Mouse (Mus musculus) ES-Bruce4 (cell line): Measurements from ENCODE around the gene Rbl1. TPM values are rescaled to one million over a fixed set of nuclear protein-coding genes. Genes with fewer than 3 reads are reported as not detected.

Source experiments
- H3K27ac ChIP-seq: 2 replicates; pipeline ENCODE4 v1.5.1; 2012; ENCODE audit warnings: low read length, inconsistent platforms; ENCODE audit not compliant: insufficient read depth
- H3K27me3 ChIP-seq: 2 replicates; pipeline ENCODE4 v1.6.1; 2012; ENCODE audit warnings: mild to moderate bottlenecking, low read length, inconsistent platforms; ENCODE audit not compliant: control insufficient read depth, poor library complexity, insufficient read depth, severe bottlenecking
- H3K36me3 ChIP-seq: 2 replicates; pipeline ENCODE4 v1.6.1; 2012; ENCODE audit warnings: inconsistent platforms, mild to moderate bottlenecking, low read length, moderate library complexity; ENCODE audit not compliant: control insufficient read depth, poor library complexity, insufficient read depth, severe bottlenecking
- H3K4me1 ChIP-seq: one replicate; pipeline ENCODE4 v1.8.1; 2011; ENCODE audit warnings: low read length; ENCODE audit not compliant: control insufficient read depth, insufficient read depth
- H3K4me3 ChIP-seq: 2 replicates; pipeline ENCODE4 v1.5.1; 2011; ENCODE audit warnings: low read depth, mild to moderate bottlenecking, low read length
- H3K9ac ChIP-seq: 2 replicates; pipeline ENCODE4 v1.6.1; 2012; ENCODE audit warnings: low read depth, mild to moderate bottlenecking, inconsistent platforms; ENCODE audit not compliant: poor library complexity, severe bottlenecking
- H3K9me3 ChIP-seq: replicated peaks from 2 replicates; pipeline ENCODE4 v1.6.1; 2012; ENCODE audit warnings: mild to moderate bottlenecking, low read length, inconsistent platforms; ENCODE audit not compliant: control insufficient read depth, poor library complexity, insufficient read depth, severe bottlenecking
- CTCF ChIP-seq: IDR thresholded peaks from one replicate; pipeline ENCODE4 v1.8.1; 2011; ENCODE audit warnings: low read depth, low read length
- EP300 ChIP-seq: IDR thresholded peaks from 2 replicates; pipeline ENCODE4 v1.6.1; 2011; ENCODE audit warnings: low read depth, low read length; ENCODE audit not compliant: insufficient read depth
- POLR2A ChIP-seq: IDR thresholded peaks from one replicate; pipeline ENCODE4 v1.8.1; 2011; ENCODE audit warnings: low read length; ENCODE audit not compliant: insufficient read depth
- polyA plus RNA-seq: library from polyadenylated mRNA; stranded (reverse); fragments of >200 nt; gene quantifications from 2 replicates; pipeline ENCODE4 v1.2.4, GENCODE M21; 2011; ENCODE audit warnings: low read depth; ENCODE audit not compliant: missing spikeins, insufficient read depth, insufficient read length

The Rbl1 gene
- polyA plus RNA-seq, 1 experiment, result 23.8 TPM

DNA sequence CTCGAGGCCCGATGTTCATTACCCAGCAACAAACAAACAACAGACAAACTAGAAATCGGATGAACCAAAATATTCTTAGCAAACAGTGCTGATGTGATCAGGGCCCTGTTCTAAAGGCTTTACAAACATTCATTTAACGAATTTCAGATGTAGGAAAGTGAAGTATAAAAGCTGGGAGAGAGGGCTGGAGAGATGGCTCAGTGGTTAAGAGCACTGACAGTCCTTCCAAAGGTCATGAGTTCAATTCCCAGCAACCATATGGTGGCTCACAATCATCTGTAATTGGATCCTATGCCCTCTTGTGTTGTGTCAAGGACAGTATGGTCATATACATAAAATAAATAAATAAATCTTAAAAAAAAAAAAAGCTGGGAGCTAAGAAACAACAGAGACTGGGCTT, 68.2 kb downstream of the Rbl1 start:
- no peak overlapping the region for H3K9ac ChIP-seq
- no peak overlapping the region for H3K27ac ChIP-seq
- no peak overlapping the region for H3K4me3 ChIP-seq
- TF ChIP-seq POLR2A (no peak), EP300 (no peak), CTCF (no peak)
- no peaks in the 10 kb centered on the region for H3K36me3 ChIP-seq
- H3K27me3 ChIP-seq, result no peaks in the 10 kb centered on the region
- no peaks in the 10 kb centered on the region for H3K9me3 ChIP-seq
- H3K4me1 ChIP-seq, result no peaks in the 10 kb centered on the region

DNA sequence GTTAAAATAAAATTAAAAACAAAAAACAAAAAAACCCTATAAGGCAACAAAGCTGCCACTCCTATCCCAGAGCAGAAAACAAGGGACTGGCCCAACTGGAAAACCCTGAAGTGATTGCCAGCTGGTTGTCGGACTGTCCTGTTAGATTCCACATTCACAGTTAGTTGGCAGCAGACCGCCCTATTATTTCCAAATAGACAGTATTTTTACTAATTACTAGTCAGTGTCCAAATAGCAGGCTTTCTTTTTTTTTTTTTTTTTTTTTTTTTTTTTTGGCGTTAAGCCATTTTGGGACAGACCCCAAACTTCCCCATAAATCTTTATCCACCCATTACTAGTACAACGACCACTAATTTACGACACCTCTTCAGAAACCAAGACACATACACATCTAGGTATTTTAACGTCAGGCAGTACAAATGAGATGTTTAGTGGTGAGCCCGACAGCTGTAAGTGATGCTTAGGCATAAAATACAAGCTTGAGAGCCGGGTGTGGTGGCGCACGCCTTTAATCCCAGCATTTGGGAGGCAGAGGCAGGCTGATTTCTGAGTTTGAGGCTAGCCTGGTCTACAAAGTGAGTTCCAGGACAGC, 68.7 kb downstream of the Rbl1 start:
- Histone ChIP-seq H3K27me3 (no peaks in the 10 kb centered on the region), H3K4me1 (no peaks in the 10 kb centered on the region), H3K9ac (peak overlapping the region; percentile 48), H3K4me3 (no peak overlapping the region), H3K36me3 (no peaks in the 10 kb centered on the region), H3K9me3 (no peaks in the 10 kb centered on the region), H3K27ac (no peak overlapping the region)
- TF ChIP-seq POLR2A (no peak), EP300 (no peak), CTCF (no peak)

DNA sequence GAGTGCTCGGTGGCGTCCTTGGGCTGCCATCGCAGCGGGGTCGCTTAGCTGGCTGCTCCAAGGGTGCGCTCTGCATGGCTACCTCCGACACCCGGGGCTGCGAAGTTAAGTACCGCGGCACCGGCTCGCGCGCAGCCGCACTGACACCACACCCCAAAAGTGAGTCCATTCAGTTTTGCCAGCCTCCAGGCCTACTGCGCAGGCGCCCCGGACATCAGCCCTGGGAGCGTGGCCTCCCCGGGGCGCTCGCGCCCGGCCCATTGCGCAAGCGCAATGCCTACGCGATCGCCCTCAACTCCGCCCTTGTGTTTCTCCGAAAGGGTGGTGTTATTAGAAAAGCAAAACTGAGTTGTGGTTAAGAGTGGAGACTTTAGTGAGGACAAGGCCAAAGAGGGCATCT, 69.3 kb downstream of the Rbl1 start, which contains the start of gene Samhd1:
Samhd1 (minus strand) TSS at position 252 of the 400 bp plus-strand sequence.
- H3K4me3 ChIP-seq, result peak within 1 kb of the TSS; percentile 68

DNA sequence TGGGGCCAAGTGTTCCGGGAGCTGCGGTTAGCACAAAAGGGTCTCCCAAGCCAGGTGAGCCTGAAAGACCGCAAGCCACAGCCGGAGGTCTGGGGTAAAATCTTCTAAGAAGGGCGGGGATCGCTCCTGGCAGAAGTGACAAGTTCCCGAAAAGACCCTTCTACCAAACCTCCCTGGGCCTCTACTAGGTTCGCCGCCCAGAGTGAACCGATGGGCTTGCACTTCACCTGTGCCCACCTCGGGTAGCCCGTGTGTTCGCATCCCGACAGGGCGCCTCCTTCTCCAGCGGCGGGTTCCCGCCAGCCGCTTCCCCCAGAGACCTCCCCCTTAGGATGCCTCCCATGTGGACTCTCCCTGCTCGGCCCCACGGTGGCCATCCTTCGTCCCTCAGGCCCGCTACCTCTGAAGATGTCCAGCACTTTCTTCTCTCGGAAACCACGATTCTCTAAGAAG, 69.8 kb downstream of the Rbl1 start:
- H3K9me3 ChIP-seq, result no peaks in the 10 kb centered on the region
- no peaks in the 10 kb centered on the region for H3K4me1 ChIP-seq
- no peaks in the 10 kb centered on the region for H3K36me3 ChIP-seq
- peak overlapping the region; percentile 48 for H3K9ac ChIP-seq
- no peak overlapping the region for H3K27ac ChIP-seq
- TF ChIP-seq EP300 (no peak), CTCF (no peak), POLR2A (no peak)
- peak overlapping the region; percentile 68 for H3K4me3 ChIP-seq
- H3K27me3 ChIP-seq, result no peaks in the 10 kb centered on the region

More for the DNA sequence above, 69.3 kb downstream of the Rbl1 start, which contains the start of gene Samhd1:
- no peaks in the 10 kb centered on the region for H3K4me1 ChIP-seq
- TF ChIP-seq POLR2A (peak; percentile 61), CTCF (no peak), EP300 (0 out of 2 replicates have a peak, but pooled peaks have one; percentile 20)
- H3K27me3 ChIP-seq, result no peaks in the 10 kb centered on the region
- no peaks in the 10 kb centered on the region for H3K36me3 ChIP-seq
- peak within 1 kb of the TSS; percentile 52; the same call in 1 of the 2 replicates for H3K27ac ChIP-seq
- H3K9ac ChIP-seq, result peak within 1 kb of the TSS; percentile 48
- H3K9me3 ChIP-seq, result no peaks in the 10 kb centered on the region

DNA sequence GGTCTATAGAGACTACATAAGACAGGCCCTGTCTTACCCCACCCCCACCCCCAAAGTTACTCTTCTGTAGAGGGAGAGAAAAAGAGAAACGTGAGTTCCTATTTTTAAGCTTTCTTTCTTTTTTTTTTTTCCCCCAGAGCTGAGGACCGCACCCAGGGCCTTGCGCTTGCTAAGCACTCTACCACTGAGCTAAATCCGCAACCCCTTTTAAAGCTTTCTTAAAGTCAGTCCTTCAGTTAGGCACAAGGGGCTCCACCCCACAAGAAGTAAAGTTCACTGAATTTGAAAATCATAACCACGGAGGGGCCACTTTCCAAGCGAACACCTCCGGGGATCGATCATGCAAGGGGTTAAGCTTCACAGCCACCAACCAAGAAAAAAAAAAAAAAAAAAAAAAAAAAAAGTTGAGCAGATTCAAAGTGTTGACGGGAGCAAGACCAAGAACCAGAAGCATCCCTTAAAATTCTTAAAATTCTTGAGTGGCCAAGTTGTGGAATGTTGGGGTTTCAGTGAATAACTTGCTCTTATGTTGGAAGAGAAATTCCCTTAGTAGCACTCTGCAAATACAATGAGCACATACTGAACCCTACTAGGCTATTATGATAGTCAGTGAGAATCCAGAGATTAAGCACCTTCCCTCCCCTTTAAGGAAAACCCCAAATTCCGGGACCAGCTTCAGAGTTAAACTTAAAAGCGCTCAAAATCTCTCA, 70.4 kb downstream of the Rbl1 start:
- TF ChIP-seq CTCF (no peak), POLR2A (no peak)
- Histone ChIP-seq H3K4me3 (peak overlapping the region; percentile 68), H3K9ac (peak overlapping the region; percentile 48), H3K4me1 (no peaks in the 10 kb centered on the region), H3K9me3 (no peaks in the 10 kb centered on the region), H3K27me3 (no peaks in the 10 kb centered on the region), H3K36me3 (no peaks in the 10 kb centered on the region), H3K27ac (no peak overlapping the region)
